Mouse (Mus musculus) spleen, postnatal 14 days (tissue): ENCODE measurements around the gene Zfp428.

Source experiments
- DNase-seq, 2 experiments: peaks; one replicate each; pipeline ENCODE4 v3.0.0; 2021 to 2022; ENCODE audit warnings: low spot score in 2 of 2

Gene Zfp428

DNA sequence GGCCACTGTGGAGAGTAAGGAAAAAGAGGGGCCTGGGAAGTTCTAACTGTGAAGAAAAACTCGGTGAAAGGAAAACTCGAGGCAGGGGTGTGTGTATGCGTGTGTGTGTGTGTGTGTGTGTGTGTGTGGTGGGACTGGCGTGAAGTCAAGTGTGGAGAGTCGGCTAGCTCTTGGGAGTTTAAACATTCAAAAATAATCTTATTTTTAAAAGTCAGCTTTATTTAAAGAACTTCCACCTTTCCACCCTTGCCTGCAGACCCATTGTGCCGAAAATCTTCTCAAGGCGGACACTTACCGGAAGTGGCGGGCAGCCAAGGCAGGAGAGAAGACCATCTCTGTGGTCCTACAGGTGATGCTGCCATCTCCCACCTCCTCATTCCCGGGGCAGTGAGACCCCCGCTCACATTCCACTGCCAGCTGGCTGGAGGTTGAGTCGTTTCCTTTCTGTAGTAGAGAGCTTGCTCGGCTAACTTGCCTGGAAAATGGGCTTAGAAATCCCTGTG lies 40.8 kb downstream of the Zfp428 start:
- no peak for DNase-seq

DNA sequence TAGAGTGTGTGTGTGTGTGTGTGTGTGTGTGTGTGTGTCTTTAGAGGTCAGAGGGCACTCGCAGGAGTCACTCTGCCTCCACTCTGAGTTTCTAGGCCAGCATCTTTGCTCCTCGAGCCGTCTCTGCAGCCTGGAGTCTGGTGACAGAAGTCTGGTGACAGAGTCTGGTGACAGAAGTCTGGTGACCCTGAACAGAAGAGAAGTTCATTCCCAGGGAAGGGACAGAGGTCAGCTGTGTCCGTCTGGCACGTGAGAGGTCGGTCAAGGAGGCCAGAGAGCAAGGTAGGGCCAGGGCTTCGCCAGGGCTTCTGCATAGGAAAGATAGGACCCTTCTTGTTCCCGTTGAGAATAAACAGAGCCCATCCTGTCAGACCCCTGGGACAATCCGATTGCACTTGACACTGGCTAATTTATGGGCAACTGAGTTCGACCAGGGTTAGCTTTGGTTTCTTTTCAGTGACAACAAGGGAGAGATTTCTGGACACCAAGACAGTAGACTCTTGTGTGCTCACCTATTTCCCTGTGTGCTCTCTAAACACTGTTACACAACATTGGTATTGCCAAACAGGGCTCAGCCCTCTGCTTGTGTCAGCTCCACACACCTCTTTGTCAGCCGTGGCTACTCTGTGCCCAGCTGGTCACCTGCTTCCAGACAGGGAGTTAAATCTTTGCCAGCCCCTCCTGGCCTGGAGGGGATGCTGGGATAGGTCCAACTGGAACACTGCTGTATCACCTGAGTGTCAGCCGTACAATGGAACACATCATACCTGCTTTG lies 45.4 kb downstream of the Zfp428 start:
- DNase-seq, result no peak

DNA sequence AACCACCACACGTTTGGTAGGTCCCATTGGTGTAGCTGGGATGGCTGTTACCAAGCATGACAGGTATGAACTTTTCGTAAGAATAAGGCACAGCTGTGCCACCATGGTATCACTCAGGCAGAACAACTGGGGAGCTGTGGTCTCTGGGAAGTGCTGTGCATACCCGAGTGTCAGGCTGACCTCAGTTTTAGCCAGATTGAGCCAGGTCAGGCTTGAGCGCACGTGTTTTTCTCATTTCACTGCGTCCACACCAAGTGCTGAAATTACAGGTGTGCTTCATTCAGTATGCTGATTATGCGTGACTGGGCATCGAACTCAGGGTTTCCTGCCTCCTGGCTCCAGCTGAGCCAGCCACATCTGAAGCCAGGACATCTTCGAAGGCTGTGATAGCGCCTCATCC lies 49.0 kb downstream of the Zfp428 start:
- DNase-seq, result no peak

DNA sequence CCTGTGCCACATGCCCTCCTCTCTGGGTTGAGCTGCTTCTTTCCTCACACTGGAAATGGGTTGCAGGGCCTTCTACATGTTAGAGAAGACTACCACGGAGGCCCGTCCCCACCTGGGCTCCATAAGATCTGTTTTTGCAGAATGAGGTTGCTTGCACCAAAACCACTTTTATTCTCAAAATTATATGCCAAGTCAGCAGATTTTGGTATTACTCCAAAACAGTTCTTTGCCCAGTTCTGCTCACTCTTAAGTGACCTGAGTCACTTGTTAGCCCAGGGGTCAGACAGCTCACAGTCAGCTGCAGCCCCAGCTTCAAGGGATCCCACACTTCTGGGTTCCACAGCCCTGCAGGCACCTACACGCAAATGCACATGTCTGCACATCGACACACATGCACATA lies 54.6 kb downstream of the Zfp428 start:
- no peak for DNase-seq

DNA sequence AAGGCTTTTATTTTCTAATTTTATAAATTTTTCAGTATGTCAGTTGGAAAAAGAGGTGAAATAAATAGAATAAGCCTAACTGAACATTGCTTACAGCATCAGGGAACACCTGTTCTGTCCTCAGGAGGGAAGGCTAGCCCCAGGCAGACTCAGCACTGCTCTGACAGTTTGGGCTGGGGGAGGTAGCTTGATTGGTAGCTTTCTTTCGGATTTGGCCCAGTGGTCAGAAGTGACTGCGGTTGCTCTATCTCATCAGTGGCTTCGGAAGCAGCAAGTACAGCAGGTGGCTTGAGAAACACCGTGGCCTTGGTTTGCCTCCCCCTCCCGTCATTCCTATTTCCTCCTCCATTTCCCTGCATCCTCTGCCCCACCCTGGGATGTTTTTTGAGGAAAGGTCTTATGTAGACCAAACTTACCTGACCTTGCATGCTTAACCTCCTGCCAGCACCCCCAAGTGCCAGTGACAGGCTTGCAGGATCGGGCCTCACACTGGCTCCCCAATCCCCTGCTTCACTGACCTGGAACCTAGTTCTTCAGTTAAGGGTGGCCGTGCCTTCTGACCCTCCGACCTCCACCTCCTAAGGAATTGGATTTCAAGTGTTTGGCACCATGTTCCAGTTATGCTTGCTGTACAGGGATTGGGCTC lies 56.5 kb downstream of the Zfp428 start:
- DNase-seq, result no peak

DNA sequence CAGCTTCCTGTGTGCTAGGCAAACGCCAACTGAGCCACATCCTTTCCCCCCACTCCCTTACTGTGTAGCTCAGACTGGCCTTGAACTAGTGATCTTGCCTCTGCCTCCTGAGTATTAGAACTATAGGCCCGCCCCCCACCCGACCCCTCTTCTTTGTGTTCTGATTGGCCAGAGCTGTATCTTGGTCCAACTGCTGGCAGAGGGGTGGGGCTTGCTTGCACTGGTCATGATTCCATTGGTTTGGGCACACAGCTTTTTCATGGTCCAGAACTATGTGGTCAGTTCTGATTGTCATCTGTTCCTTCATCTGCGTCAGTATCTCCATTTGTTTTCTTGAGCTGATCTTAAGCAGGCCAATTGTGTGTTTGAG lies 57.0 kb downstream of the Zfp428 start:
- DNase-seq, result no peak

DNA sequence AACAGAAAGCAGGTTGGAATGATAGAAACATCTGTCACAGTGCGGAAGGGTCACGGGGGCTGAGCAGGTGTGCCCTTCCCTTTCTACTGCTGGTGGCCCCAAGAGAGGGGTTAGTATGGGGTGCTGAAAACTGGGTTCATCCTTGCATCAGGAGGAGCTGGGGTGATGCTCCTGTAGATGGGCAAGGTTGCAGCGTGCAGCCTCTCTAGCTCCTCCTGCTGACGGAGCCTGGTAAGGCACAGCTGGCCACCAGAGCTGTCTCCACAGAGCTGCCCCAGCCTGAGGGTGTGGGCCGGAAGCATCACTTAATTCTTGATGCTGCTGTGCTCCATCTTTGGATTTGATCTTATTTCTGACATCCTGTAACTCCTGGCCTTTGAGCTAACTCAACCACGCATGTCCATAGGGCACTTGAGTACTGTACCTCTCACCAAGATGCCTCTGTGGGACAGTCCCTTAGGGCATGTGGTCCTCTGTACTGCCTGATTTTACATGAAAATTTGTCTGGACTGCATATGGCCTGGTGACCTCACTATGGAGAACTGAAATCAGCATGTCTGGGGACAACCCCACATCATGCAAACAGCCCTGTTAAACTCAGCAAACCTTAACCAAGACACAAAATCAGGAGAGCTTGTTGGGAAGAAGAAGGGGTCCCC lies 57.9 kb downstream of the Zfp428 start:
- peak; percentile 73 to 84 for DNase-seq
